Mouse (Mus musculus): ENCODE measurements at regions not wholly inside any gene's neighbourhood (a gene's known extent, or its start where the extent isn't known, plus 50 kb on each side); places are given as distances from the start of the nearest gene placed in this dataset.

GRCm38 (mm10) chr11:18734075-18734474, 284.7 kb downstream of the Meis1 start:
- Histone ChIP-seq H3K36me3 (ENCODE audit: control insufficient read depth, insufficient read depth, low read length) (no peaks in the 10 kb centered on the region), H3K4me1 (replicated peaks; ENCODE audit: control insufficient read depth, insufficient read depth, low read length) (no peaks in the 10 kb centered on the region), H3K27me3 (ENCODE audit: control insufficient read depth, insufficient read depth, low read length) (no peaks in the 10 kb centered on the region), H3K4me3 (ENCODE audit: control insufficient read depth, insufficient read depth, low read length) (no peak overlapping the region), H3K27ac (ENCODE audit: control insufficient read depth, insufficient read depth, low read length) (no peak overlapping the region)
- no peak for TF ChIP-seq POLR2A (IDR thresholded peaks at IDR 0.05; ENCODE audit: control insufficient read depth, extremely low read depth, insufficient read depth, low read length, poor library complexity)
- TF ChIP-seq CTCF (IDR thresholded peaks at IDR 0.05; ENCODE audit: borderline replicate concordance, control insufficient read depth, extremely low read depth, insufficient read depth, low read length, poor library complexity): no peak
- no peak for DNase-seq
- 88% methylated on average over 1 of the region's 1 CpGs for WGBS

- Histone ChIP-seq H3K4me1 (replicated peaks; ENCODE audit: control insufficient read depth, insufficient read depth, low read length) (no peaks in the 10 kb centered on the region), H3K27me3 (ENCODE audit: control insufficient read depth, insufficient read depth, low read length) (no peaks in the 10 kb centered on the region), H3K4me3 (ENCODE audit: control insufficient read depth, insufficient read depth, low read length) (no peak overlapping the region), H3K36me3 (ENCODE audit: control insufficient read depth, insufficient read depth, low read length) (no peaks in the 10 kb centered on the region), H3K27ac (ENCODE audit: control insufficient read depth, insufficient read depth, low read length) (no peak overlapping the region)
- WGBS: 92% methylated on average over 4 of the region's 4 CpGs
- TF ChIP-seq POLR2A (IDR thresholded peaks at IDR 0.05; ENCODE audit: control insufficient read depth, extremely low read depth, insufficient read depth, low read length, poor library complexity): no peak
- TF ChIP-seq CTCF (IDR thresholded peaks at IDR 0.05; ENCODE audit: borderline replicate concordance, control insufficient read depth, extremely low read depth, insufficient read depth, low read length, poor library complexity): no peak
- no peak for DNase-seq
These were observed 289.0 kb downstream of the Meis1 start for GRCm38 (mm10) chr11:18729742-18730141.

DNA sequence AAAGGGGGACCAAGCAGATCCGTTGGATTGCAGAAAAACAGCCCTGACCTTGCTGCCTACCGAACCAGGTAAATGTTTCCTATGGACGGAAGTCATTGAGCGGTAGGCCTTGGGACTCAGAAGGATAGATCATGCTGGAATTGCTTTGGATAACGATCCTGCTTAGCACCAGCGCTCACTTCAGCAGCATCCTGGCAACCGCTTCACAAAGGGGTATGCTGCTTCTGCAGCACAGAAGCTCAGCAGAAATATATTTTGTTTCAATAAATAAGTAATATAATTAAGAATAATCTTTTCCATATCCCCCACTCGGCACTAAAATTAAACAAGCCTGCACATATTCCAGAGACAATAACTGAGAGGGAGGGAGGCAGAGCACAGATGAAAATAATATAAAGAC, 296.0 kb downstream of the Meis1 start:
- no peaks in the 10 kb centered on the region for H3K27me3 ChIP-seq (ENCODE audit: control insufficient read depth, insufficient read depth, low read length)
- no peak for DNase-seq
- 91% methylated on average over 8 of the region's 8 CpGs for WGBS
- H3K4me3 ChIP-seq (ENCODE audit: control insufficient read depth, insufficient read depth, low read length): no peak overlapping the region
- H3K36me3 ChIP-seq (ENCODE audit: control insufficient read depth, insufficient read depth, low read length): no peaks in the 10 kb centered on the region
- H3K4me1 ChIP-seq (replicated peaks; ENCODE audit: control insufficient read depth, insufficient read depth, low read length): no peaks in the 10 kb centered on the region
- H3K27ac ChIP-seq (ENCODE audit: control insufficient read depth, insufficient read depth, low read length): no peak overlapping the region
- no peak for TF ChIP-seq POLR2A (IDR thresholded peaks at IDR 0.05; ENCODE audit: control insufficient read depth, extremely low read depth, insufficient read depth, low read length, poor library complexity)
- no peak for TF ChIP-seq CTCF (IDR thresholded peaks at IDR 0.05; ENCODE audit: borderline replicate concordance, control insufficient read depth, extremely low read depth, insufficient read depth, low read length, poor library complexity)

GRCm38 (mm10) chr11:18715851-18716126, 303.0 kb downstream of the Meis1 start:
- Histone ChIP-seq H3K4me3 (ENCODE audit: control insufficient read depth, insufficient read depth, low read length) (no peak overlapping the region), H3K4me1 (replicated peaks; ENCODE audit: control insufficient read depth, insufficient read depth, low read length) (no peaks in the 10 kb centered on the region), H3K27me3 (ENCODE audit: control insufficient read depth, insufficient read depth, low read length) (no peaks in the 10 kb centered on the region), H3K27ac (ENCODE audit: control insufficient read depth, insufficient read depth, low read length) (no peak overlapping the region), H3K36me3 (ENCODE audit: control insufficient read depth, insufficient read depth, low read length) (no peaks in the 10 kb centered on the region)
- TF ChIP-seq CTCF (IDR thresholded peaks at IDR 0.05; ENCODE audit: borderline replicate concordance, control insufficient read depth, extremely low read depth, insufficient read depth, low read length, poor library complexity): no peak
- TF ChIP-seq POLR2A (IDR thresholded peaks at IDR 0.05; ENCODE audit: control insufficient read depth, extremely low read depth, insufficient read depth, low read length, poor library complexity): no peak
- 29% methylated on average over 1 of the region's 1 CpGs for WGBS
- DNase-seq: no peak

DNA sequence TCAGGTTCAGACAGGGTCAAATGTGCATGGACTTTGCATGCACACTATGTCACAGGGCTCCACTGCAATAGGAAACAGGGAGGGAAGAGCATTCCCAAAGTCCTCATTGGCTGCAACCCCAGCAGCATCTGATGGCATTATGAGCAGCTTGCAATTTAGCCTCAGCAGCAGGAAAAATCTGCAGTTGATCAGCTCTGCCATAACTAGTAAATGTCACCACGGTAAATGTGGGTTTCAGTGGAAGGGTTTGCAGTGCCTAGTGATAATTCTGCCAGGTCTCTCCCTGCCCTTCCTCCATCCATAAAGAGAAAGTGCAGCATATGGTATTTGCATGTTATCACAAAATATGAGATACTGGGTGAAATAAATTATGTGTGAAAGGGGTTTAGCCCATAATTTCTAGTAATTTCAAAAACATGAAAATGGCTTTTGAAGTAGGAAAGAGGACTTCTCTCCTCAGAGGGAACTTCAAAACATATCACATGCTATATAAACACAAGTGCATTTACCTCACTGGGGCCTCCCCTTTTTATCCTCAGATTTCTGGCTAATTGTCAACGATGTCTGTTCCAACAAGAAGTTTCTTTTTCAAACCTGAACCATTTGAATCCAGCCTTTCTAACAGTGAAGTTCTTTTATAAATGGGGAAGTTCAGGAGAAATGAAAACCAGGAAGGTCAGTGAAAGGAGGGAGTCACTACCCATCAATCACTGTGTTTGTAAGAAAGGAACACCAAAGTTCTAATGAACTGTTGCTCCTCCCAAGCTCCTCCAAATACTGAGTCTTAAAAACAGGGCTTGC, 303.5 kb downstream of the Meis1 start:
- no peaks in the 10 kb centered on the region for H3K36me3 ChIP-seq (ENCODE audit: control insufficient read depth, insufficient read depth, low read length)
- no peak for DNase-seq
- WGBS: 47% methylated on average over 2 of the region's 2 CpGs
- H3K4me3 ChIP-seq (ENCODE audit: control insufficient read depth, insufficient read depth, low read length): no peak overlapping the region
- H3K27me3 ChIP-seq (ENCODE audit: control insufficient read depth, insufficient read depth, low read length): no peaks in the 10 kb centered on the region
- TF ChIP-seq CTCF (IDR thresholded peaks at IDR 0.05; ENCODE audit: borderline replicate concordance, control insufficient read depth, extremely low read depth, insufficient read depth, low read length, poor library complexity) (no peak), POLR2A (IDR thresholded peaks at IDR 0.05; ENCODE audit: control insufficient read depth, extremely low read depth, insufficient read depth, low read length, poor library complexity) (no peak)
- no peaks in the 10 kb centered on the region for H3K4me1 ChIP-seq (replicated peaks; ENCODE audit: control insufficient read depth, insufficient read depth, low read length)
- no peak overlapping the region for H3K27ac ChIP-seq (ENCODE audit: control insufficient read depth, insufficient read depth, low read length)

GRCm38 (mm10) chr11:18714400-18714799, 304.4 kb downstream of the Meis1 start:
- TF ChIP-seq CTCF (IDR thresholded peaks at IDR 0.05; ENCODE audit: borderline replicate concordance, control insufficient read depth, extremely low read depth, insufficient read depth, low read length, poor library complexity): no peak
- TF ChIP-seq POLR2A (IDR thresholded peaks at IDR 0.05; ENCODE audit: control insufficient read depth, extremely low read depth, insufficient read depth, low read length, poor library complexity): no peak

GRCm38 (mm10) chr11:18712642-18713053, 306.1 kb downstream of the Meis1 start:
- WGBS: 93% methylated on average over 10 of the region's 10 CpGs
- no peaks in the 10 kb centered on the region for H3K27me3 ChIP-seq (ENCODE audit: control insufficient read depth, insufficient read depth, low read length)
- H3K4me1 ChIP-seq (replicated peaks; ENCODE audit: control insufficient read depth, insufficient read depth, low read length): no peaks in the 10 kb centered on the region
- DNase-seq: no peak
- TF ChIP-seq CTCF (IDR thresholded peaks at IDR 0.05; ENCODE audit: borderline replicate concordance, control insufficient read depth, extremely low read depth, insufficient read depth, low read length, poor library complexity) (no peak), POLR2A (IDR thresholded peaks at IDR 0.05; ENCODE audit: control insufficient read depth, extremely low read depth, insufficient read depth, low read length, poor library complexity) (no peak)
- H3K4me3 ChIP-seq (ENCODE audit: control insufficient read depth, insufficient read depth, low read length): no peak overlapping the region
- H3K36me3 ChIP-seq (ENCODE audit: control insufficient read depth, insufficient read depth, low read length): no peaks in the 10 kb centered on the region
- no peak overlapping the region for H3K27ac ChIP-seq (ENCODE audit: control insufficient read depth, insufficient read depth, low read length)

More at GRCm38 (mm10) chr11:18714400-18714799, 304.4 kb downstream of the Meis1 start:
- Histone ChIP-seq H3K4me1 (replicated peaks; ENCODE audit: control insufficient read depth, insufficient read depth, low read length) (no peaks in the 10 kb centered on the region), H3K36me3 (ENCODE audit: control insufficient read depth, insufficient read depth, low read length) (no peaks in the 10 kb centered on the region), H3K27me3 (ENCODE audit: control insufficient read depth, insufficient read depth, low read length) (no peaks in the 10 kb centered on the region), H3K4me3 (ENCODE audit: control insufficient read depth, insufficient read depth, low read length) (no peak overlapping the region), H3K27ac (ENCODE audit: control insufficient read depth, insufficient read depth, low read length) (no peak overlapping the region)
- WGBS: 76% methylated on average over 5 of the region's 5 CpGs
- no peak for DNase-seq
